Mouse (Mus musculus): ENCODE measurements around the gene Scube1. TPM values are rescaled to one million over a fixed set of nuclear protein-coding genes. Genes with fewer than 3 reads are reported as not detected.
A peak's percentile ranks its signal among the peaks of the same experiment; 100 is the strongest.

The Scube1 gene
- total RNA-seq, 2 experiments from 2014 or later: not detected

- no peak for ATAC-seq (ENCODE audit: poor library complexity, severe bottlenecking)
Observed at GRCm38 (mm10) chr15:83667501-83667900, 57.3 kb downstream of the Scube1 start.

- no peak for ATAC-seq (ENCODE audit: poor library complexity, severe bottlenecking)
Observed at GRCm38 (mm10) chr15:83666418-83666817, 58.4 kb downstream of the Scube1 start.

GRCm38 (mm10) chr15:83665993-83666392 is 58.8 kb downstream of the Scube1 start:
- ATAC-seq (ENCODE audit: poor library complexity, severe bottlenecking): no peak

- ATAC-seq (ENCODE audit: poor library complexity, severe bottlenecking): no peak
Observed at GRCm38 (mm10) chr15:83664722-83665121, 60.1 kb downstream of the Scube1 start.

GRCm38 (mm10) chr15:83663066-83663465 is 61.8 kb downstream of the Scube1 start:
- no peak for ATAC-seq (ENCODE audit: poor library complexity, severe bottlenecking)

GRCm38 (mm10) chr15:83662106-83662505 is 62.7 kb downstream of the Scube1 start:
- ATAC-seq (ENCODE audit: poor library complexity, severe bottlenecking): no peak

GRCm38 (mm10) chr15:83642518-83642917 is 82.3 kb downstream of the Scube1 start:
- no peak for ATAC-seq (ENCODE audit: poor library complexity, severe bottlenecking)

- ATAC-seq (ENCODE audit: poor library complexity, severe bottlenecking): no peak
Observed at GRCm38 (mm10) chr15:83640208-83640607, 84.6 kb downstream of the Scube1 start.

- no peak for ATAC-seq (ENCODE audit: poor library complexity, severe bottlenecking)
Observed at GRCm38 (mm10) chr15:83639160-83639559, 85.7 kb downstream of the Scube1 start.

- no peak for ATAC-seq (ENCODE audit: poor library complexity, severe bottlenecking)
Observed at GRCm38 (mm10) chr15:83638196-83638899, 86.5 kb downstream of the Scube1 start.

GRCm38 (mm10) chr15:83636759-83637158 is 88.1 kb downstream of the Scube1 start:
- ATAC-seq (ENCODE audit: poor library complexity, severe bottlenecking): no peak

GRCm38 (mm10) chr15:83635251-83635650 is 89.6 kb downstream of the Scube1 start:
- no peak for ATAC-seq (ENCODE audit: poor library complexity, severe bottlenecking)

- ATAC-seq (ENCODE audit: poor library complexity, severe bottlenecking): no peak
Observed at GRCm38 (mm10) chr15:83634076-83634475, 90.7 kb downstream of the Scube1 start.

- no peak for ATAC-seq (ENCODE audit: poor library complexity, severe bottlenecking)
Observed at GRCm38 (mm10) chr15:83631071-83631470, 93.8 kb downstream of the Scube1 start.

GRCm38 (mm10) chr15:83629716-83630115 is 95.1 kb downstream of the Scube1 start:
- no peak for ATAC-seq (ENCODE audit: poor library complexity, severe bottlenecking)

- no peak for ATAC-seq (ENCODE audit: poor library complexity, severe bottlenecking)
Observed at GRCm38 (mm10) chr15:83626142-83626645, 98.6 kb downstream of the Scube1 start.

GRCm38 (mm10) chr15:83615245-83615644 is 109.6 kb downstream of the Scube1 start:
- no peak for ATAC-seq (ENCODE audit: poor library complexity, severe bottlenecking)

- peak; percentile 74 for ATAC-seq (ENCODE audit: poor library complexity, severe bottlenecking)
Observed at GRCm38 (mm10) chr15:83607115-83607802, 117.6 kb downstream of the Scube1 start.

- no peak for ATAC-seq (ENCODE audit: poor library complexity, severe bottlenecking)
Observed at GRCm38 (mm10) chr15:83606700-83607099, 118.1 kb downstream of the Scube1 start.

GRCm38 (mm10) chr15:83606216-83606615 is 118.6 kb downstream of the Scube1 start:
- no peak for ATAC-seq (ENCODE audit: poor library complexity, severe bottlenecking)

GRCm38 (mm10) chr15:83603426-83603825 is 121.4 kb downstream of the Scube1 start:
- no peak for ATAC-seq (ENCODE audit: poor library complexity, severe bottlenecking)

GRCm38 (mm10) chr15:83603046-83603396 is 121.8 kb downstream of the Scube1 start:
- 0 out of 2 replicates have a peak, but pooled peaks have one; percentile 4 for ATAC-seq (ENCODE audit: poor library complexity, severe bottlenecking)

All from megakaryocyte, adult 5-6 weeks (primary cell).